Mouse (Mus musculus) myocyte (in vitro differentiated cells): ENCODE data around the gene Tent4b.

ENCODE experiments used
- POLR2A ChIP-seq: IDR thresholded peaks from one replicate; pipeline ENCODE4 v1.6.1; 2011; ENCODE audit warnings: low read depth, mild to moderate bottlenecking, control low read depth, moderate library complexity; ENCODE audit not compliant: insufficient read length
- POLR2AphosphoS2 ChIP-seq: IDR thresholded peaks from one replicate; pipeline ENCODE4 v1.6.1; 2011; ENCODE audit warnings: low read depth, control low read depth; ENCODE audit not compliant: insufficient read length

DNA sequence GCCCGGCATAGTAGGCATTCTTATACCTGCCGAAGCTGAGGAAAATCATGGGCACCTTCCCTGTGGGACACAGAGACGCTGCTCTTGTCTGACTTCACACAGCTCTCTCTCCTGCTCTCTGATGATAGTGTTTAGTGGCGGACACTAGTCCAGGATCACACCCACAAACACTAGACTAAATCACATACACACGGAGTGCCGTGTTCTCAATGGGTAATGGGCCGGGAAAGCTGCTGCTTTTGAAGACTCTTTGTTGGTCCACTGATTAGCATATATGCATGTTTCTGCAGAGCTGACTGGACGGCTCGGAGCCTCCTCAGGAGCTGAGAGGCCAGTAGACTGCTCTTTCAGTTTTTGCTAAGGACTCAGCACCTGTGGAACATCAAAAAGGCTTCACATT lies 7.0 kb downstream of the Tent4b start:
- TF ChIP-seq POLR2A (no peak), POLR2AphosphoS2 (no peak)
